Mouse (Mus musculus) liver, adult 2 months (tissue): ENCODE measurements around the gene Ankrd6.

ENCODE experiments used
- CTCF ChIP-seq: fragments of 200-500 bp; IDR thresholded peaks from 2 replicates; pipeline ENCODE4 v1.5.1; 2011; ENCODE audit warnings: low read depth, low read length, control low read depth
- POLR2A ChIP-seq: fragments of 200-500 bp; IDR thresholded peaks from 2 replicates; pipeline ENCODE4 v1.6.1; 2011; ENCODE audit warnings: low read length, control low read depth; ENCODE audit not compliant: insufficient read depth; ENCODE audit errors: extremely low read depth

- TF ChIP-seq POLR2A (no peak), CTCF (no peak)
Observed at GRCm38 (mm10) chr4:32852294-32852693, 98.3 kb downstream of the Ankrd6 start.
